Mouse (Mus musculus): Measurements from ENCODE around the gene Carm1.

The Carm1 gene

DNA sequence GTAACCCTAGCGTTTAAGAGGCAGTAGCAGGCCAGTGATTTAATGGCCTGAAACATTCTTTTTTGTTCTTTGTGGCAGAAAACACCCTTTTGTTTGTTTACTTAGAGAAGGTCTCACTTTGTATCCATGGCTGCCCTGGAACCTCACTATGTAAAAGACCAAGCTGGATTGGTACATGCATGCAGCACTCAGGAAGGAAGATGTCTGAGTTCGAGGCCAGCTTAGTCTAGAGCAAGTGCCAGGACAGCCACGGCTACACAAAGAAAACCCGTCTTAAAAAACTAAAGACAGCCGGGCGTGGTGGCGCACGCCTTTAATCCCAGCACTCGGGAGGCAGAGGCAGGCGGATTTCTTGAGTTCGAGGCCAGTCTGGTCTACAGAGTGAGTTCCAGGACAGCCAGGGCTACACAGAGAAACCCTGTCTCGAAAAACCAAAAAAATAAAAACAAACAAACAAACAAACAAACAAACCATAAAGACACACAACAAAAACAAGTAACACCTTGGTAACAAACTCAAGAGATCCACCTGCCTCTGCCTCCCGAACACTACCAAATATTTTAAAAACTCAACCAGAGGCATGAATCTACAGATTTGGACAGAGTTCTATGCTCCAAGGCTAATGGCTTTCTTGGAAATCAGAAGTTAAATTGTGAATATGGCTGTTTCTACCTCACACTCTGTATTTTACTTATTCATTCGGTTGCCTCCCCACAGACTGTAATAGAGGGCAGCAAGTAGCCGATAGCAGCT is 68.3 kb downstream of the Carm1 start:
- no peak for DNase-seq (ENCODE audit: low spot score in 2 of 2)

DNA sequence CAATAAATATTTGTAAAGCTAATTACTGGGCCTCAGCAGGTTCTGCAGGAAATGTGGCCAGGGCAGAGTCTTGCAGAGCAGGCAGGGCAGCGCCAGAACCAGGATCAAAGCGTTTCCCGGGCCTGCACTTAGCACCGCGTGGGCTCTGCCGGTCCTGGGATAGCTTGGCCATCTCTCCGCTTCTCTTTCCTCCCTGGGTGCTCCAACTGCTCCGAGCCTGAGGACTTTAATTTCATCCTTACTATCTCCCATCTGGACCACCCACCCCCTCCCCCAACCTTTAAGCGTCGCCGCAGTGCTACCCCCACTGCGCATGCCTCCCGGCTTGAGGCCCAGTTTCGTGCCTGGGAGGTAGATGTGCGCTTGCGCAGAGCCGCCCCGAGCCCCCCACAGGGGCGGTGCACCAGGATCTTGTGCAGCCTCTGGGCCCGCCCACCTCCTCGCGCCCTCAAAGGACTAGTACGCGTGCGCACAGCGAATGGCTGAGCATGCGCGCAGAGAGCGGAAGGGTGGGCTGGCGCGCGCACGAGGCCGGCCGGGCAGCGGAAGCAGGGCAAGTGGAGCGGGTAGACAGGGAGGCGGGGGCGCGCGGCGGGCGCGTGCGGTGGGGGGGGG is 69.0 kb downstream of the Carm1 start, which contains the start of gene Smarca4:
TSS of gene Smarca4 (plus strand) at position 553 of the 615 bp plus-strand sequence.
- DNase-seq (ENCODE audit: low spot score in 2 of 2) = peak; percentile 99

DNA sequence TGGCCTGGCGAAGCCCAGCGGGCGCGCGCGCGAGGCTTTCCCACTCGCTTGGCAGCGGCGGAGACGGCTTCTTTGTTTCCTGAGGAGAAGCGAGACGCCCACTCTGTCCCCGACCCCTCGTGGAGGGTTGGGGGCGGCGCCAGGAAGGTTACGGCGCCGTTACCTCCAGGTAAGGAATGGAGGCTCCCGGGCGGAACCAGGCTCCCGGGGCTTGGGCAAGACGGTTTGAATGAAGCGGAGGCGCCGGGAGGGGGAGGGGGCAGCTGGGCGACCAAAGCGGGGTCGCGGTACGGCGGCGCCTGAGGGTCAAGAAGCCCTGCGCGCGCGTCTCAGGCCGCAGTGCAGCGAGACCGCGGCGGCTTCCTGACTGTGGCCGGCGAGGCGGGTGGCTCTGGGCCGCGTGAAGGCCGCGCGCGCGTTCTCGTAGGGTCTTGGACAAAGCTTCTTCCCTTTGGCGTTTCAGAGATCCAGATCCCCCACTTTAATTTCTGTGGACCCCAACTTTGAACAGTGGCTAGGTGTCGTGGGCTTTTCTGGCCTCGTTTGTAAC is 69.6 kb downstream of the Carm1 start:
- DNase-seq (ENCODE audit: low spot score in 2 of 2) = peak in 1 of 2 experiments; percentile 80

DNA sequence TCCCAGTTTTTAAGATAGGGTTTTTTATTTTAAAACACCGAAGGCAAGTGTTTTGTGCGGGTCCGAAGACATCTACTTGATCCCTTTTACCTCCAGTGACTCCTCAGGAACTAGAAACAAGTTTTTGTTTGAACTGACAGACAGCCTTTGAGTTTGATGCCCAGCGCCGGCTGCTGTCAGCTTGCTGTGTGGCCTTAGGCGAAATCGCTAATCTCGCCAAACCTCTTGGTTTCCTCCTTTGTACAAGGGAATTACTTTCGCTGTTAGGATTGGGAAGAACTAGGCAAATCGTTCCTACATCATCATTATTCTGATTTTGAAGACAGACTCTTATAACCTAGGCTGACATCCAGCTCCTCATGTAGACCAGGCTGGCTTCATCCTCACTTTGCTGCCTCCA is 70.4 kb downstream of the Carm1 start:
- DNase-seq (ENCODE audit: low spot score in 2 of 2) = no peak

DNA sequence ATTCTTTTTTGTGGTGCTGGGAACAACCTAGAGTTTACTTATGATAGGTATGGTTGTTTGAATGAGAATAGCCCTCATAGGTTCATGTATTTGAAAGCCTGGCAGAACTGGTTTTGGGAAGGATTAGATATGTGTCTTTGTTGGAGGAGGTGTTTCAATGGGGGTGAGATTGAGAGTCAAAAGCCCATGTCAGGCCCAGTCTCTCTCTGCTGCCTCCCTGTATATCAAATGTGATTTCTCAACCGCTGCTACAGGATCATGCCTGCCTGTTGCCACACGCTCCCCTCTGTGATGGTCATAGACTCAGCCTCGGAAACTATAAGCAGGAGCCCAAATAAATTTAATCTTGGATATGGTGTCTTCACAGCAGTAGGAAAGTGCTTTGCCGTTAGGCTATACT is 73.5 kb downstream of the Carm1 start:
- no peak for DNase-seq (ENCODE audit: low spot score in 2 of 2)

DNA sequence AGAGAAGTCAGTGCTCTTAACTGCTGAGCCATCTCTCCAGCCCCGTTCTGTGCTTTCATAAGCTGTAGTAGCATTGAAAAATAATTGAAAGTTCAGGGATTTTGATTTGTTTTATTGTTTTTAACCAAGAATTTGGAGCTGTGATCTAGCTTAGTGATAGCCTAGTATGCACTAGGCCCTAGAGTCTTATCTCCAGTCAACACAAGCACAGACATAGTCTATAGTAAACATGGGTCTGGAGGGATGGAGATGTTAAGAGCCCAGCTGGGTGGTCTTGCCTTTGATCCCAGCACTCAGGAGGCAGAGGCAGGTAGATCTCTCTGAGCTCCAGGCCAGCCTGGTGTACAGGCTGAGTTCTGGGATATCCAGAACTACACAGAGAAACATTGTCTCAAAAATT is 76.0 kb downstream of the Carm1 start:
- DNase-seq (ENCODE audit: low spot score in 2 of 2) = no peak

DNA sequence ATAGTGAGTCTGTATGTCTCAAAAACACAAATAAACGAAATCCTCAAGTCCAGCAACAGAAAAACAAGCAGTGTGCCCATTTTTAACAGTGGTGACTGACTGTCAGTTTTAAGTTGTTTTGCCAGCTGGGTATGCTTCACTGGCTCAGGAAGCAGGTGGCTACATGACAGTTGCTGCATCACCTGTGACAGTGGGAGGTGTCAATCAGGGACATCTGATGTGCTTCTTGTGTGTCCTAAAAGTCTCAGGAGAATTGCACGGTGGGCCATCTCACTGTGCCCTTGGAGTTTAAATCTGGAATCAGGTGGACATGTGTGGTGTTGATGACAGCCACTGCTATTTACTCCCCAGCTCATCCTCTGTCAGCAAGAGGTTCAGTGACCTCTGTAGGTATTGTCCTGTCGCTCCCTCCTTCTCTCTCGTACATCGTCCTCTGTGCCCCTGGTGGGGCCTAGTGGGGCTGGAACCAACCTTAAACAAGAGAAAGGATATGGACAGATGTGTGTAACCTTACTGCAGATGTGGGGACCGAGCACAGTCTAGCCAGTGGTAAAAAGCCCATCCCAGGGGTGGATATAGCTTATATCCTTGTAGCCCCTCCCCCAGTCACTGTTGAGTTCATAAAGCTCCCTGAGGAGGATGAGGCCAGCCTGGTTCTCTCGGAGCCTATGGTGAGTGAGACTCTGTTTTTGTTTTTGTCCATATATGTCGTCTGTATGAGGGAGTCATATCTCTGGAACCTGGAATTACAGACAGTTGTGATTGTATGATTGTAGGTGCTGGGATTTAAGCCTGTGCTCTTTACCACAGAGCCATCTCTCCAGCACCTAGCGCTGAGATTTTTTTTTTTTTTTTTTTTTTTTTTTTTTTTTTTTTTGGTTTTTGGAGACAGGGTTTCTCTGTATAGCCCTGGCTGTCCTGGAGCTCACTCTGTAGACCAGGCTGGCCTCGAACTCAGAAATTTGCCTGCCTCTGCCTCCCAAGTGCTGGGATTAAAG is 78.9 kb downstream of the Carm1 start:
- DNase-seq (ENCODE audit: low spot score in 2 of 2) = no peak

DNA sequence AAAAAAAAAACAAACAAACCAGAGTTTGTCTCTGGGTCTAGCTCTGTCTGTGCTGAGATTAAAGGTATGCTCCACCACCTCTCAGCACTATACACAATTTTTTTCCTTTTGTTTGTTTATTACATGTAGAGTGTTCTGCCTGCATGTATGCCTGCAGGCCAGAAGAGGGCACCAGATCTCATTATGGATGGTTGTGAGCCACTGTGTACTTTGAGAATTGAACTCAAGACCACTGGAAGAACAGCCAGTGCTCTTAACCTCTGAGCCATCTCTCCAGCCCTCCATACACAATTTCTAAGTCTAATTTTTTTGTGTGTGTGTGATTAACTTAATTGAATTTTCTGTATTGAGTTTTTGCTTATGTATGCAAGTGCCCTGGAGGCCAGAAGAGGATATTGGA is 79.9 kb downstream of the Carm1 start:
- no peak for DNase-seq (ENCODE audit: low spot score in 2 of 2)

DNA sequence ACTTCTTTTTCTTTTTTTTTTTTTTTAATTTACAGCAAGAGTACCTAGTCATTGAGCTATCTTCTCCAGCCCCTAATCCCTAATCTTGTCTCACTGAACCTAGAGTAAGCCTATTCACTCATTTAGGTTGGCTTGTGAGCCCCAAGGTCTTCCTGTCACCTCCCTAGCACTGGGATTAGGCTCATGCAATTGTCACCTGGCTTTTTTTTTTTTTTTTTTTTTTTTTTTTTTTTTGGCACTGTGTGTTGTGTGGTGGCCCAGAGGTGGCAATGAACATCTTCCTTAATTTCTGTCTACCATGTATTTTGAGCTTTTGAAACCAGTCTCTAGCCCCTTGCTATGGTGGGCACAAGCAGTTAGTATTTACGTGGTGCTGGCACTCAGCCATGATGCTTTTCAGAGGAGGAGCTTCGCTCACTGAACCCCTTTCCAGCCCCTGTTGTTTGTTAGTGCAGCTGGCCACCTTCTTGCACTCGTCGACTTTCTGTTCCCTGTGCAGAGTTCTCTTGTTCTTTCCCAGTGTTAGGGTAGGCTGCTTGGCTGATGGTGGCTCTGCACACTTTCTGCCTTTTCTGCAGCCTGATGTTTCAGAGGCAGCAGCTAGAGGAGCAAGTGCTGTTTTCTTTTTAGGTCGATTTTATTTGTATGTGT is 80.6 kb downstream of the Carm1 start:
- no peak for DNase-seq (ENCODE audit: low spot score in 2 of 2)

DNA sequence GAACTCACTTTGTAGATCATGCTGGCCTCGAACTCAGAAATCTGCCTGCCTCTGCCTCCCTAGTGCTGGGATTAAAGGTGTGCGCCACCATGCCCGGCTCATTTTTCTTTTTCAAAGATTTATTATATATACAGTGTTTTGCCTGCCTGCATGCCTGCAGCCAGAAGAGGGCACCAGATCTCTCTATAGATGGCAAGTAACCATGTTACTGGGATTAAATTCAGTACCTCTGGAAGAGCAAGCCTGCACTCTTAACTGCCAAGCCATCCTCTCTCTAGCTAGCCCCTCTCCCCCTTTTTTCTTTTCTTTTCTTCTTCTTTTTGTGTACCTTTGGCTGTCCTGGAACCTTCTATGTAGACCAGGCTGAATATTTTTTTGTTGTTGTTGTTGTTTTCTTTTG is 84.0 kb downstream of the Carm1 start:
- no peak for DNase-seq (ENCODE audit: low spot score in 2 of 2)

DNA sequence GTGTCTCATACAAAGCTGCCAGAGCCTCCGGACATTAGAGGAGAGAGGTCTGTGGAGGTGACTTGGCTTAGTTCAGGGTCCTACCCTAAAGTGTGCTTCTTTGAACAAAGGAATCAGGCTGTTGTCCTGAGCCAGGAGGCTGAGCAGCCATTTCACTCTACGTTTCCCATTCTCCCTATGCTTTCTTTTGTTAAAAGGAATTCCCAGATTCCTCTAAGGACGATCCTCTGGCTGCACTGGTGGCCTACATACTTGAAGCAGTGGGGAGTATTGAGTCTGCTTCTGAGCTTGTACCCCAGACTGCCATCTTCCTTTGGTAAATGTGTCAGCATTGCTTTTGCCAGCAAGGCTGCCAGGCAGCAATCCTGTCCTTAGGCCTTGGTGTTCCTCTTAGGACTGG is 86.4 kb downstream of the Carm1 start:
- DNase-seq (ENCODE audit: low spot score in 2 of 2) = no peak

DNA sequence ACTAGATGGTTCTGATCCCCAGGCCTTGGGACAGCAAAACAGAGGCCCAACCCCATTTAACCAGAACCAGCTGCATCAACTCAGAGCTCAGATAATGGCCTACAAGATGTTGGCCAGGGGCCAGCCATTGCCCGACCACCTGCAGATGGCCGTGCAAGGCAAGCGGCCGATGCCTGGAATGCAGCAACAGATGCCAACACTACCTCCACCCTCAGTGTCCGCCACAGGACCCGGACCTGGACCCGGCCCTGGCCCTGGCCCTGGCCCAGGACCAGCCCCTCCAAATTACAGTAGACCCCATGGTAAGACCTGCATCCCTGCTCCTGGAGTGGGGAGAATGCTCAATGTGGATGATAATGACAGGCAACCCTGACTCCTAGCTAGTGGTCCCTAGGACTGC is 88.9 kb downstream of the Carm1 start:
- no peak for DNase-seq (ENCODE audit: low spot score in 2 of 2)

DNA sequence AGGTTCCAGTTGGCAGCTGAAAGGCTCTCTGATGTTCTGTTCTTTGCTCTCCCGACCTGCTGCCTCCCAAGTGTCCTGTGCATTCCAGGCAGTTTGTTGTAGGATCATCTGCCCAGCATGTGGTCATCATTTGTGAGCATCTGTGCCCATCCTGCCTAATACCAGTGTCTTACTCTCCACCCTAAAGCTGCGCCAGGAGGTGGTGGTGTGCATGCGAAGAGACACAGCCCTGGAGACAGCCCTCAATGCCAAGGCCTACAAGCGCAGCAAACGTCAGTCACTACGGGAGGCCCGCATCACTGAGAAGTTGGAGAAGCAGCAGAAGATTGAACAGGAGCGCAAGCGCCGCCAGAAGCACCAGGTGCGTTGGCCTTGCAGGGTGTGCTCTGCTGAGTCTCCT is 92.3 kb downstream of the Carm1 start:
- DNase-seq (ENCODE audit: low spot score in 2 of 2) = no peak
